Mouse (Mus musculus): ENCODE data around the gene Hcrt. TPM values are rescaled to one million over a fixed set of nuclear protein-coding genes. Genes with fewer than 3 reads are reported as not detected.
A peak's percentile ranks its signal among the peaks of the same experiment; 100 is the strongest.

Gene Hcrt
- polyA plus RNA-seq, 1 experiment from 2014 or later, result not detected

- peaks cover 44% of the 10 kb centered on the region for H3K36me3 ChIP-seq
- no peak overlapping the region for H3K9ac ChIP-seq (replicated peaks)
- H3K4me3 ChIP-seq, result no peak overlapping the region
- peaks cover 36% of the 10 kb centered on the region for H3K4me1 ChIP-seq
- no peak overlapping the region for H3K4me2 ChIP-seq (replicated peaks)
- ATAC-seq (ENCODE audit: low FRiP score, low read depth), result no peak
- 0 out of 2 replicates have a peak, but pooled peaks cover 3% of the 10 kb centered on the region for H3K27me3 ChIP-seq
- H3K9me3 ChIP-seq, result no peaks in the 10 kb centered on the region
- no peak overlapping the region for H3K27ac ChIP-seq (replicated peaks)
- 85% methylated on average over 3 of the region's 3 CpGs for WGBS
These were observed 46.1 kb downstream of the Hcrt start for GRCm38 (mm10) chr11:100716649-100717048.

- Histone ChIP-seq H3K36me3 (peaks cover 53% of the 10 kb centered on the region), H3K4me3 (no peak overlapping the region), H3K9me3 (no peaks in the 10 kb centered on the region), H3K4me2 (replicated peaks) (no peak overlapping the region), H3K27ac (replicated peaks) (no peak overlapping the region), H3K27me3 (0 out of 2 replicates have a peak, but pooled peaks cover 3% of the 10 kb centered on the region), H3K9ac (replicated peaks) (no peak overlapping the region), H3K4me1 (peaks cover 36% of the 10 kb centered on the region)
- 74% methylated on average over 6 of the region's 6 CpGs for WGBS
- no peak for ATAC-seq (ENCODE audit: low FRiP score, low read depth)
These were observed 47.8 kb downstream of the Hcrt start for GRCm38 (mm10) chr11:100714948-100715347.

GRCm38 (mm10) chr11:100714534-100714915 lies 48.2 kb downstream of the Hcrt start:
- Histone ChIP-seq H3K27me3 (0 out of 2 replicates have a peak, but pooled peaks cover 3% of the 10 kb centered on the region), H3K4me3 (no peak overlapping the region), H3K4me2 (replicated peaks) (peak overlapping the region; percentile 41), H3K36me3 (peaks cover 54% of the 10 kb centered on the region), H3K9ac (replicated peaks) (no peak overlapping the region), H3K4me1 (peaks cover 36% of the 10 kb centered on the region), H3K9me3 (no peaks in the 10 kb centered on the region), H3K27ac (replicated peaks) (no peak overlapping the region)
- 55% methylated on average over 6 of the region's 6 CpGs for WGBS
- no peak for ATAC-seq (ENCODE audit: low FRiP score, low read depth)

GRCm38 (mm10) chr11:100713735-100714533 lies 48.8 kb downstream of the Hcrt start, which contains the start of gene Hspb9:
Hspb9 (plus strand) TSS chr11:100713850.
- Histone ChIP-seq H3K4me1 (peaks cover 36% of the 10 kb centered on the region), H3K36me3 (peaks cover 54% of the 10 kb centered on the region), H3K27me3 (0 out of 2 replicates have a peak, but pooled peaks cover 3% of the 10 kb centered on the region), H3K9me3 (no peaks in the 10 kb centered on the region), H3K4me3 (peak within 1 kb of the TSS; percentile 97; the same call in 1 of the 2 replicates), H3K4me2 (replicated peaks) (peak within 1 kb of the TSS; percentile 75), H3K27ac (replicated peaks) (peak within 1 kb of the TSS; percentile 40; the same call in 1 of the 2 replicates), H3K9ac (replicated peaks) (peak within 1 kb of the TSS; percentile 52)
- no peak for ATAC-seq (ENCODE audit: low FRiP score, low read depth)
- WGBS, result 3% methylated on average over 38 of the region's 38 CpGs

- peaks cover 54% of the 10 kb centered on the region for H3K36me3 ChIP-seq
- H3K4me1 ChIP-seq, result peaks cover 36% of the 10 kb centered on the region
- ATAC-seq (ENCODE audit: low FRiP score, low read depth), result no peak
- no peak overlapping the region for H3K4me3 ChIP-seq
- 65% methylated on average over 4 of the region's 4 CpGs for WGBS
- peak overlapping the region; percentile 40; the same call in 1 of the 2 replicates for H3K27ac ChIP-seq (replicated peaks)
- peak overlapping the region; percentile 41 for H3K4me2 ChIP-seq (replicated peaks)
- 0 out of 2 replicates have a peak, but pooled peaks cover 3% of the 10 kb centered on the region for H3K27me3 ChIP-seq
- no peaks in the 10 kb centered on the region for H3K9me3 ChIP-seq
- H3K9ac ChIP-seq (replicated peaks), result peak overlapping the region; percentile 52; the same call in 1 of the 2 replicates
These were observed 49.6 kb downstream of the Hcrt start for GRCm38 (mm10) chr11:100713174-100713573.

GRCm38 (mm10) chr11:100711783-100712615 lies 50.7 kb downstream of the Hcrt start, which contains the start of gene Kat2a:
Kat2a (minus strand) TSS chr11:100712465.
- H3K27ac ChIP-seq (replicated peaks), result peak within 1 kb of the TSS; percentile 81
- peaks cover 36% of the 10 kb centered on the region for H3K4me1 ChIP-seq
- WGBS, result 2% methylated on average over 48 of the region's 48 CpGs
- H3K36me3 ChIP-seq, result peaks cover 55% of the 10 kb centered on the region
- H3K9ac ChIP-seq (replicated peaks), result peak within 1 kb of the TSS; percentile 95
- peak within 1 kb of the TSS; percentile 97 for H3K4me3 ChIP-seq
- H3K27me3 ChIP-seq, result 0 out of 2 replicates have a peak, but pooled peaks cover 3% of the 10 kb centered on the region
- no peaks in the 10 kb centered on the region for H3K9me3 ChIP-seq
- peak within 1 kb of the TSS; percentile 75 for H3K4me2 ChIP-seq (replicated peaks)
- ATAC-seq (ENCODE audit: low FRiP score, low read depth), result peak; percentile 87

Other genes with a start within 250 kb of the Hcrt start
- gene Acly, start 234.9 kb downstream of the Hcrt start, polyA plus RNA-seq (2016; fragmentation: Nextera tagmentation; extraction: Ambion mirVana), result 366 and 368 TPM in 2 replicates
- 2.4 and 2.6 TPM in 2 replicates for gene Ttc25, start 217.3 kb downstream of the Hcrt start, polyA plus RNA-seq (2016; fragmentation: Nextera tagmentation; extraction: Ambion mirVana)
- 19.7 and 20.4 TPM in 2 replicates for gene Cnp, start 188.0 kb downstream of the Hcrt start, polyA plus RNA-seq (2016; fragmentation: Nextera tagmentation; extraction: Ambion mirVana)
- 101 and 103 TPM in 2 replicates for gene Nkiras2, start 143.7 kb downstream of the Hcrt start, polyA plus RNA-seq (2016; fragmentation: Nextera tagmentation; extraction: Ambion mirVana)
- gene Dnajc7, start 142.8 kb downstream of the Hcrt start, polyA plus RNA-seq (2016; fragmentation: Nextera tagmentation; extraction: Ambion mirVana), result 310 and 329 TPM in 2 replicates
- 0.34 and 0.97 TPM in 2 replicates for gene Zfp385c, start 70.5 kb downstream of the Hcrt start, polyA plus RNA-seq (2016; fragmentation: Nextera tagmentation; extraction: Ambion mirVana)
- gene Dhx58, start 58.7 kb downstream of the Hcrt start, polyA plus RNA-seq (2016; fragmentation: Nextera tagmentation; extraction: Ambion mirVana), result 1.9 and 2.3 TPM in 2 replicates
- 59.8 and 65.7 TPM in 2 replicates for gene Kat2a, start 50.5 kb downstream of the Hcrt start, polyA plus RNA-seq (2016; fragmentation: Nextera tagmentation; extraction: Ambion mirVana)
- 0.26 TPM in 1 of 2 replicates, not detected in the other for gene Hspb9, start 49.1 kb downstream of the Hcrt start, polyA plus RNA-seq (2016; fragmentation: Nextera tagmentation; extraction: Ambion mirVana)
- gene Rab5c, start 24.7 kb downstream of the Hcrt start, polyA plus RNA-seq (2016; fragmentation: Nextera tagmentation; extraction: Ambion mirVana), result 17.1 and 23.4 TPM in 2 replicates
- 6.1 and 6.9 TPM in 2 replicates for gene Kcnh4, start 3.0 kb downstream of the Hcrt start, polyA plus RNA-seq (2016; fragmentation: Nextera tagmentation; extraction: Ambion mirVana)
- gene Ghdc, start 8.0 kb upstream of the Hcrt start, polyA plus RNA-seq (2016; fragmentation: Nextera tagmentation; extraction: Ambion mirVana), result 3.7 and 5.1 TPM in 2 replicates
- 18.8 and 19.4 TPM in 2 replicates for gene Stat5b, start 87.8 kb upstream of the Hcrt start, polyA plus RNA-seq (2016; fragmentation: Nextera tagmentation; extraction: Ambion mirVana)
- gene Stat5a, start 96.4 kb upstream of the Hcrt start, polyA plus RNA-seq (2016; fragmentation: Nextera tagmentation; extraction: Ambion mirVana), result 1.5 and 1.8 TPM in 2 replicates
- 31.7 and 35.0 TPM in 2 replicates for gene Stat3, start 176.6 kb upstream of the Hcrt start, polyA plus RNA-seq (2016; fragmentation: Nextera tagmentation; extraction: Ambion mirVana)
- 41.8 and 51.0 TPM in 2 replicates for gene Cavin1, start 208.0 kb upstream of the Hcrt start, polyA plus RNA-seq (2016; fragmentation: Nextera tagmentation; extraction: Ambion mirVana)
- gene Atp6v0a1, start 246.5 kb upstream of the Hcrt start, polyA plus RNA-seq (2016; fragmentation: Nextera tagmentation; extraction: Ambion mirVana), result 65.6 and 67.5 TPM in 2 replicates